Mouse (Mus musculus) C2C12 (cell line): ENCODE data around the gene Cd109.

ENCODE experiments used
- CEBPB ChIP-seq: IDR thresholded peaks from one replicate; pipeline ENCODE4 v1.6.1; 2011; ENCODE audit warnings: low read depth, mild to moderate bottlenecking, control low read depth, moderate library complexity
- CTCF ChIP-seq: IDR thresholded peaks from one replicate; pipeline ENCODE4 v1.5.1; 2011; ENCODE audit not compliant: control insufficient read depth, insufficient read depth, insufficient read length
- MYOD1 ChIP-seq: IDR thresholded peaks from one replicate; pipeline ENCODE4 v1.6.1; 2011; ENCODE audit warnings: low read depth; ENCODE audit not compliant: control insufficient read depth, insufficient read length
- MYOG ChIP-seq: IDR thresholded peaks from one replicate; pipeline ENCODE4 v1.6.1; 2011; ENCODE audit not compliant: control insufficient read depth, insufficient read length; ENCODE audit errors: extremely low read depth
- USF1 ChIP-seq: IDR thresholded peaks from one replicate; pipeline ENCODE4 v1.6.1; 2011; ENCODE audit warnings: low read depth, mild to moderate bottlenecking, control low read depth, moderate library complexity

GRCm38 (mm10) chr9:78702509-78703239, 87.3 kb downstream of the Cd109 start:
- TF ChIP-seq CTCF (no peak), USF1 (no peak), CEBPB (no peak), MYOD1 (no peak), MYOG (no peak)
